Mouse (Mus musculus) forebrain, embryonic 12.5 days (tissue): ENCODE data around the gene Gm5148. TPM values are rescaled to one million over a fixed set of nuclear protein-coding genes. Genes with fewer than 3 reads are reported as not detected.

ENCODE experiments used
- ATAC-seq: fragments of 200-750 bp; cut with Nextera tagmentation; 2 replicates; pipeline ENCODE4 v1.8.0; 2017; ENCODE audit warnings: moderate TSS enrichment; ENCODE audit not compliant: low FRiP score
- H3K27ac ChIP-seq: fragments of 300-500 bp; sonication (generic); 2 replicates; pipeline ENCODE4 v1.5.1; 2016; ENCODE audit warnings: mild to moderate bottlenecking
- H3K27me3 ChIP-seq: fragments of 300-500 bp; sonication (generic); 2 replicates; pipeline ENCODE4 v1.6.1; 2016; ENCODE audit warnings: mild to moderate bottlenecking
- H3K36me3 ChIP-seq: fragments of 300-500 bp; sonication (generic); replicated peaks from 2 replicates; pipeline ENCODE4 v1.6.1; 2016; ENCODE audit warnings: mild to moderate bottlenecking
- H3K4me1 ChIP-seq: fragments of 300-500 bp; sonication (generic); 2 replicates; pipeline ENCODE4 v1.6.1; 2016
- H3K4me2 ChIP-seq: fragments of 300-500 bp; sonication (generic); 2 replicates; pipeline ENCODE4 v1.6.1; 2016; ENCODE audit warnings: mild to moderate bottlenecking, moderate library complexity
- H3K4me3 ChIP-seq: fragments of 300-500 bp; sonication (generic); replicated peaks from 2 replicates; pipeline ENCODE4 v1.5.1; 2016; ENCODE audit warnings: mild to moderate bottlenecking
- H3K9ac ChIP-seq: fragments of 300-500 bp; sonication (generic); 2 replicates; pipeline ENCODE4 v1.6.1; 2016; ENCODE audit warnings: mild to moderate bottlenecking
- H3K9me3 ChIP-seq: fragments of 300-500 bp; sonication (generic); 2 replicates; pipeline ENCODE4 v1.6.1; 2016
- WGBS: fragments of 180-500 bp; shearing (Covaris S2); methylation state at CpG from one replicate; pipeline ENCODE4 v1.1.7; 2016; 5-methylcytosine and 5-hydroxymethylcytosine counted together
- polyA plus RNA-seq: library from polyadenylated mRNA; unstranded; fragments of >200 nt; fragmentation: Nextera tagmentation; extraction: Ambion mirVana; gene quantifications from 2 replicates; pipeline ENCODE4 v1.2.1, GENCODE M21; 2016

The Gm5148 gene
- polyA plus RNA-seq, 1 experiment from 2014 or later, result 4.3 TPM

DNA sequence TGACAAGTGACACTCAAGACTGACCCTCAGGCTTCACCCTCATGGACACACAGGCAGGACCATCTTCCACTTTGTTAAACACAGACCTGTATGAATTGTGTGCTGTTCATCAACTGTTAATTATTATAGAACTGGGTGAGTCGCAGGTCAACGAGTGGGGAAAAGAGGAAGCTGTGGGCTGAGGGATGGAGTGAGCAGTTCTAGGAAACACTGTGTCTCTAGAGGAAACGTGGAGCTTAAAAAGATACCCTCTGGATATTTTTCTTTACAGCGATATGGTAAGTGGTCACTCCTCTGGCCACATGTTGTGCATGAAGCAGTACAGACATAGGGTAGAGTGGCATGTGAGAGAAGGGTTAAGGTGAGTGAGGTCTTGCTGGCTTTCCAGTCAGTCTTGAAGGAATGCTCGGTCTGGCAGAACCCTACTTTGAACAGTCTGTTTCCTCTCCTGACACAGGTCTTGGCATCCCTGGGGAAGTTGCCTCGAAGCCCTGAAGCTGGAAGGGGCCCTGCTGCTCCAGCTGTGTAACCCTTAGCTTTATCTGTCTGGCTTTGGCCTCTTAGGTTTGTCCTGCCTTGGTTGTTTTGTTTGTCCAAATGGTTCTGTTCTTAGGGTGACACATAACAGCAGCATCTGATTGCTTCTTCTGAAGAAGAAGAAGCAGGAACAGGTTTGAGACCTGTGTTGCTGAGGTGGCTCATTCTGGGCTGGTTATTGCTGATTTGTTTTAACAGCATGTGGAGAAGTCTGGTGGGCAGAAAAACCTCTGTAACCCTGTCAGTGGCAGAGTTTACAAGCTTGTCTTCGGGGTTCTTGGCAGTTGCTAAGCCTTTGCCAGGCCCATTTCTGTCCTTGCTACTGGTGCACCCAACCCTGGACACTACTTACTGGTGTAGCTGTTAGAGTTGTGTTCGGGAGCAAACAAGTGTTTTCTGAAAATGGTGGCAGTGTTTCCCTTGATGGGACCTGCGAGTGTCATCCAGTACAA is 4.1 kb upstream of the Gm5148 start:
- peaks cover 22% of the 10 kb centered on the region for H3K4me1 ChIP-seq
- ATAC-seq, result no peak
- H3K36me3 ChIP-seq, result no peaks in the 10 kb centered on the region
- H3K27me3 ChIP-seq, result peaks cover 22% of the 10 kb centered on the region
- no peak overlapping the region for H3K9ac ChIP-seq
- H3K4me3 ChIP-seq, result no peak overlapping the region
- no peaks in the 10 kb centered on the region for H3K9me3 ChIP-seq
- H3K4me2 ChIP-seq, result no peak overlapping the region
- WGBS, result 83% methylated on average over 9 of the region's 9 CpGs
- H3K27ac ChIP-seq, result peak overlapping the region; percentile 46; the same call in 1 of the 2 replicates

GRCm38 (mm10) chr3:37727392-37727791 is 3.1 kb upstream of the Gm5148 start:
- 79% methylated on average over 5 of the region's 5 CpGs for WGBS
- Histone ChIP-seq H3K4me3 (no peak overlapping the region), H3K4me1 (peaks cover 32% of the 10 kb centered on the region), H3K9ac (no peak overlapping the region), H3K27me3 (peaks cover 31% of the 10 kb centered on the region), H3K36me3 (no peaks in the 10 kb centered on the region), H3K9me3 (no peaks in the 10 kb centered on the region), H3K27ac (no peak overlapping the region), H3K4me2 (no peak overlapping the region)
- ATAC-seq, result no peak

GRCm38 (mm10) chr3:37726501-37727140 is 2.3 kb upstream of the Gm5148 start:
- no peak overlapping the region for H3K4me3 ChIP-seq
- 86% methylated on average over 4 of the region's 4 CpGs for WGBS
- H3K27me3 ChIP-seq, result peaks cover 35% of the 10 kb centered on the region
- H3K36me3 ChIP-seq, result no peaks in the 10 kb centered on the region
- H3K27ac ChIP-seq, result no peak overlapping the region
- no peaks in the 10 kb centered on the region for H3K9me3 ChIP-seq
- no peak for ATAC-seq
- H3K4me2 ChIP-seq, result no peak overlapping the region
- no peak overlapping the region for H3K9ac ChIP-seq
- peaks cover 32% of the 10 kb centered on the region for H3K4me1 ChIP-seq

- H3K9me3 ChIP-seq, result no peaks in the 10 kb centered on the region
- no peak overlapping the region for H3K4me3 ChIP-seq
- H3K4me2 ChIP-seq, result peak overlapping the region; percentile 78; the same call in 1 of the 2 replicates
- 85% methylated on average over 6 of the region's 6 CpGs for WGBS
- peaks cover 32% of the 10 kb centered on the region for H3K4me1 ChIP-seq
- H3K36me3 ChIP-seq, result no peaks in the 10 kb centered on the region
- H3K27ac ChIP-seq, result no peak overlapping the region
- ATAC-seq, result peak; percentile 5; the same call in 1 of the 2 replicates
- no peak overlapping the region for H3K9ac ChIP-seq
- H3K27me3 ChIP-seq, result peaks cover 42% of the 10 kb centered on the region
Measured at GRCm38 (mm10) chr3:37724946-37725735, 851 bp upstream of the Gm5148 start.

- no peaks in the 10 kb centered on the region for H3K9me3 ChIP-seq
Measured at GRCm38 (mm10) chr3:37723662-37724170, 574 bp downstream of the Gm5148 start.

GRCm38 (mm10) chr3:37723061-37723521 is 1.2 kb downstream of the Gm5148 start:
- Histone ChIP-seq H3K9ac (peak overlapping the region; percentile 58; the same call in 1 of the 2 replicates), H3K9me3 (no peaks in the 10 kb centered on the region), H3K27ac (peak overlapping the region; percentile 73), H3K4me2 (peak overlapping the region; percentile 78), H3K4me1 (peaks cover 24% of the 10 kb centered on the region), H3K4me3 (peak overlapping the region; percentile 40), H3K36me3 (no peaks in the 10 kb centered on the region), H3K27me3 (peaks cover 46% of the 10 kb centered on the region)
- WGBS, result 7% methylated on average over 11 of the region's 11 CpGs
- ATAC-seq, result 0 out of 2 replicates have a peak, but pooled peaks have one; percentile 12

More at GRCm38 (mm10) chr3:37723662-37724170, 574 bp downstream of the Gm5148 start:
- peak overlapping the region; percentile 58 for H3K9ac ChIP-seq
- H3K4me2 ChIP-seq, result peak overlapping the region; percentile 78
- peak overlapping the region; percentile 73 for H3K27ac ChIP-seq
- H3K27me3 ChIP-seq, result peaks cover 46% of the 10 kb centered on the region
- H3K4me3 ChIP-seq, result peak overlapping the region; percentile 40
- H3K36me3 ChIP-seq, result no peaks in the 10 kb centered on the region
- WGBS, result under 1% methylated on average over 17 of the region's 17 CpGs
- peak; percentile 66 for ATAC-seq
- peaks cover 26% of the 10 kb centered on the region for H3K4me1 ChIP-seq

DNA sequence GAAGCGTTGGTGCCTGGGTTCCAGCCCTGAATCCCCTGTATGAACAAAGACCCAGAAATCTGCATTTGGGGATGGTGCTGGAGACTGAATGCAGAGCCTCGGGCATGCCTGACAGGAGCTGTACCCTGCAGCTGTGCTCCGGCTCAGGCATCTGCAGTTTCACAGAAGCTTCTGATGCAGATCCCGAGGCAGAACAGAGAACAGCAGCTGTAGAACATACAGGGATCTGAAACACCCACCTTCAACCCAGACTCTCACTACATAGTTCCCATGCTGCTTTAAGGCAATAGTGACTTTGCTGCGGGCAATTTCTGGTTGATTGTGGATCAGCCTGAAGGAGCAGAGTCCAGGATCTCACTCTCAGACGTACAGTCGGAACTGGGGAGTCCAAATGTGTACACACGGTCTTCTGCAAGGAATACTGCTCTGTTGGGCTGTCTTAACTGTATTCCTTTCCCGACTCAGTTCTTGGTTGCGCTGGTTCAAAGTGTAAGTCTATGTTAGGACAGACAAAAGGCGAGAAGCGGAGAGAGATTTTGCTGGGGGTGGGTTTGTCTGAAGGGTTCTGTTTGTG is 1.7 kb downstream of the Gm5148 start:
- Histone ChIP-seq H3K4me2 (peak overlapping the region; percentile 78), H3K27ac (peak overlapping the region; percentile 73), H3K4me3 (peak overlapping the region; percentile 40), H3K9ac (peak overlapping the region; percentile 33; the same call in 1 of the 2 replicates), H3K36me3 (no peaks in the 10 kb centered on the region), H3K9me3 (no peaks in the 10 kb centered on the region), H3K4me1 (peaks cover 24% of the 10 kb centered on the region), H3K27me3 (peaks cover 46% of the 10 kb centered on the region)
- no peak for ATAC-seq
- WGBS, result 50% methylated on average over 12 of the region's 12 CpGs

- H3K27ac ChIP-seq, result no peak overlapping the region
- H3K36me3 ChIP-seq, result no peaks in the 10 kb centered on the region
- no peak overlapping the region for H3K9ac ChIP-seq
- H3K4me1 ChIP-seq, result peaks cover 6% of the 10 kb centered on the region; the same call in 1 of the 2 replicates
- H3K9me3 ChIP-seq, result no peaks in the 10 kb centered on the region
- WGBS, result 85% methylated on average over 2 of the region's 2 CpGs
- peaks cover 11% of the 10 kb centered on the region; the same call in 1 of the 2 replicates for H3K27me3 ChIP-seq
- H3K4me2 ChIP-seq, result no peak overlapping the region
- H3K4me3 ChIP-seq, result no peak overlapping the region
- no peak for ATAC-seq
Measured at GRCm38 (mm10) chr3:37716992-37717391, 7.3 kb downstream of the Gm5148 start.

DNA sequence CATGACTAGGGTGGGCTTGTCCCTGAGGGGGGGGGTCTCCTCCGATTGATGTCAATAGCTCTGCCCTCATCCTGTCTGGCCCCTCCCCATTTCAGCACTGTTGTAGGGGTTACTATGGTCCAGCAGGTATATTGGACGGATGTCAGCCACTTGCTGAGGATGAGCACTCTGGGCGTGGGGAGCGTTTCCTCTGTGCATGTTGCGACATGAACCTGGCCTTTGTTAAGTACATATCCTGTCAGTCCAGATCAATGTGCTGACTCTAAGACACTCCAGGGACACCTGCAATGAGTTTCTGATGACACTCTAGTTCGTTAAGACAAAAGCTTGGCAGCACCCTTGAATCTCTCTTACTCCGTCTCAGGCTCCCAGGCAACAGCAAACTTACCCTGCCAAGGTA is 8.6 kb downstream of the Gm5148 start:
- H3K27me3 ChIP-seq, result peaks cover 5% of the 10 kb centered on the region; the same call in 1 of the 2 replicates
- H3K9ac ChIP-seq, result no peak overlapping the region
- H3K9me3 ChIP-seq, result no peaks in the 10 kb centered on the region
- 89% methylated on average over 7 of the region's 7 CpGs for WGBS
- no peak overlapping the region for H3K27ac ChIP-seq
- no peak for ATAC-seq
- peaks cover 6% of the 10 kb centered on the region; the same call in 1 of the 2 replicates for H3K4me1 ChIP-seq
- H3K4me3 ChIP-seq, result no peak overlapping the region
- H3K36me3 ChIP-seq, result no peaks in the 10 kb centered on the region
- no peak overlapping the region for H3K4me2 ChIP-seq

DNA sequence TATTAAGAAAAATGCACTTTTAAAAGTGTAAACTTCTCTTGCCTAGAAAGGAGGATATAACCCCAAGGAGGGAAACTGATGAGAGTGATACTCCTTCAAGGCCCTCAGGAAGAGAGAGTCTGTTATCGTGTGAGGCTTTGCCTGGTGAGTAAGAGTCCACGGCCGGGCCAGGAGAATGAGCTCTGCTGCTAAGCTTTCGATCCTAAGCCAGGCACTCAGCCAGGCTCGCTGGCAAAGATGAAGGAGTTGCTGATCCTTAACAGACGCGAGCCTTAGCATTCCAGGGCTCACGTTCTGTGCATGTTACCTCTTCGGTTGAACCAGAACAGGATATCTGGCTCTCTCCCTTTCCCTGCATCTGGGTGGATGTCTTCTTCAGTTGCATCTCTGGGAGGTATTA is 11.8 kb downstream of the Gm5148 start:
- H3K4me2 ChIP-seq, result no peak overlapping the region
- WGBS, result 77% methylated on average over 9 of the region's 9 CpGs
- no peak overlapping the region for H3K9ac ChIP-seq
- H3K9me3 ChIP-seq, result 0 out of 2 replicates have a peak, but pooled peaks cover 4% of the 10 kb centered on the region
- H3K27ac ChIP-seq, result no peak overlapping the region
- H3K4me3 ChIP-seq, result no peak overlapping the region
- H3K27me3 ChIP-seq, result no peaks in the 10 kb centered on the region
- no peak for ATAC-seq
- H3K4me1 ChIP-seq, result peaks cover 6% of the 10 kb centered on the region; the same call in 1 of the 2 replicates
- H3K36me3 ChIP-seq, result no peaks in the 10 kb centered on the region

DNA sequence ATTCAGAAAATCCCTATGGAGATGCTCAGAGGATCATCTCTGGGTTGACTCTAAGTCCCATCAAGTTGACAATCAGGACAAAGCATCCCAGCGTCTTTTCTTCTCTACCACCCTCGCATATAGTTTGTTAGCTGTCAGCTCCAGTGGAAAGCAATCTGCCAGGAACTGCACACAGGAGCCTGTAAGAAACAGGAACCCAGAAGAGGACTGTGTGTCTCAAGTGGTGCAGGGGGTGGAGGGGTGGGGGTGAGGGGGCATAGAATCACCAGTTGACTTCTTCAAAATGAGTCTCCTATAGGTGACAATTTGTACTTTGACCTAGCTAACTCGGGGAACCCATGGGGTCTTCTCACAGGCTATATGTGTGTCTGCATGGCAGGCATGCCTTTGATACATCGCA is 12.7 kb downstream of the Gm5148 start:
- Histone ChIP-seq H3K27ac (no peak overlapping the region), H3K4me3 (no peak overlapping the region), H3K27me3 (no peaks in the 10 kb centered on the region), H3K36me3 (no peaks in the 10 kb centered on the region), H3K4me2 (no peak overlapping the region), H3K4me1 (peaks cover 3% of the 10 kb centered on the region; the same call in 1 of the 2 replicates), H3K9ac (no peak overlapping the region), H3K9me3 (0 out of 2 replicates have a peak, but pooled peaks cover 4% of the 10 kb centered on the region)
- WGBS, result 87% methylated on average over 4 of the region's 4 CpGs
- no peak for ATAC-seq
